Mouse (Mus musculus): Measurements from ENCODE around the gene Reg3a. TPM values are rescaled to one million over a fixed set of nuclear protein-coding genes. Genes with fewer than 3 reads are reported as not detected.
"Not testable (repeated sequence)": the region's sequence is repeated elsewhere in the genome, so short reads cannot be mapped to it uniquely, and the experiment has no call there.

The Reg3a gene
- total and polyA plus RNA-seq, 3 experiments = not detected

DNA sequence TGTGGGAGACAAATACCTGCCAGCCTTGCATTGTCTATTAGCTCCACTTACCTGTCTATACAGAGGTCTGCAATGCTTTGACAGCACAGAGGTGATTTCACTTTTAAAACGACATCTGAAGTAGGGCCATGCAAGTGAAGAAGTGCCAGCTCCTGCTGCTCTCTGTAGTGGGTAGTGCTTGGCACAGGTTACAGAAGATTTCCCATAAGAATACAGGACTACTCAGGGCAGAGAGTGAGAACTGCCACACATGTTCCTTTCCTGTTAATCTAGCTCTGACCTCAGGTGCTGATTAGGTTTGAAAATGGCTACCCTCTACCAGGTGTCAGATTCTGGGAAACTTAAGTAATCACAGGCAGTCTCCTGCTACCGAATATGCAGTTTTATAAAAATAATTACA is 1.7 kb upstream of the Reg3a start, which contains the start of gene Reg3d:
Gene Reg3d (minus strand): TSS at position 101 of the 400 bp plus-strand sequence.
- no peaks in the 10 kb centered on the region for H3K27me3 ChIP-seq (replicated peaks)
- H3K4me1 ChIP-seq (ENCODE audit: control insufficient read depth in 1 of 2, insufficient read depth in 2 of 2) = no peaks in the 10 kb centered on the region
- DNase-seq (ENCODE audit: extremely low read depth) = no peak
- H3K27ac ChIP-seq (ENCODE audit: insufficient read depth, low read depth) = no peak within 1 kb of the TSS
- H3K79me2 ChIP-seq (replicated peaks; ENCODE audit: control insufficient read depth, extremely low read depth, insufficient read depth, poor library complexity, severe bottlenecking) = no peaks in the 10 kb centered on the region
- H3K4me3 ChIP-seq (replicated peaks in 1 of 3; ENCODE audit: low read depth in 2 of 3, low read length in 2 of 3, poor library complexity in 1 of 3) = no peak within 1 kb of the TSS
- H3K4me2 ChIP-seq (ENCODE audit: insufficient read depth, low read depth, poor library complexity, severe bottlenecking) = no peak within 1 kb of the TSS
- in situ Hi-C loops (cut with MboI; ENCODE audit: low pct_ligation_motif_present, low pct_unique_long_range_greater_than_20kb, low sequenced_read_pairs) = no loop called here
- no peaks in the 10 kb centered on the region for H3K36me3 ChIP-seq (replicated peaks in 1 of 2; ENCODE audit: control insufficient read depth in 1 of 2, insufficient read depth in 1 of 2, low read length in 1 of 2)
- H3K9ac ChIP-seq (ENCODE audit: insufficient read depth, low read depth) = no peak within 1 kb of the TSS
- H3K9me3 ChIP-seq (replicated peaks; ENCODE audit: low read length) = peaks cover 69% of the 10 kb centered on the region
- TF ChIP-seq JUND (conservative IDR thresholded peaks at IDR 0.05; ENCODE audit: low read depth, low read length) (no peak), MAFK (IDR thresholded peaks at IDR 0.05; ENCODE audit: insufficient replicate concordance, low read length) (no peak), SMC3 (IDR thresholded peaks at IDR 0.05; ENCODE audit: low read depth, low read length) (no peak), RCOR1 (conservative IDR thresholded peaks at IDR 0.05; ENCODE audit: low read depth, low read length) (no peak), CTCF (conservative IDR thresholded peaks at IDR 0.05 in 1 of 2, IDR thresholded peaks at IDR 0.05 in 1 of 2; ENCODE audit: low read depth in 2 of 2, low read length in 2 of 2) (no peak), GABPA (IDR thresholded peaks at IDR 0.05; ENCODE audit: insufficient replicate concordance, low read depth, low read length) (no peak), HCFC1 (IDR thresholded peaks at IDR 0.05; ENCODE audit: low read depth, low read length) (no peak), E2F4 (IDR thresholded peaks at IDR 0.05; ENCODE audit: insufficient replicate concordance, low read depth, low read length) (no peak), NELFE (IDR thresholded peaks at IDR 0.05; ENCODE audit: low read depth, low read length) (no peak), IRF4 (IDR thresholded peaks at IDR 0.05; ENCODE audit: low read depth, low read length) (no peak)
- dilution Hi-C loops (cut with MboI; ENCODE audit: extremely low pct_ligation_motif_present, extremely low pct_unique_long_range_greater_than_20kb, low sequenced_read_pairs) = no loop called here

GRCm38 (mm10) chr6:78385609-78386008 is 5.1 kb downstream of the Reg3a start:
- peaks cover 41% of the 10 kb centered on the region for H3K9me3 ChIP-seq (replicated peaks; ENCODE audit: low read length)
- in situ Hi-C loops (cut with MboI; ENCODE audit: low pct_ligation_motif_present, low pct_unique_long_range_greater_than_20kb, low sequenced_read_pairs) (no loop called here), dilution Hi-C loops (cut with MboI; ENCODE audit: extremely low pct_ligation_motif_present, extremely low pct_unique_long_range_greater_than_20kb, low sequenced_read_pairs) (no loop called here)
- TF ChIP-seq PAX5 (IDR thresholded peaks at IDR 0.05; ENCODE audit: low read length) (no peak), SIN3A (IDR thresholded peaks at IDR 0.05; ENCODE audit: low read length) (no peak), RAD21 (IDR thresholded peaks at IDR 0.05; ENCODE audit: low read depth, low read length) (no peak), CHD2 (IDR thresholded peaks at IDR 0.05; ENCODE audit: low read length) (no peak), ETS1 (conservative IDR thresholded peaks at IDR 0.05; ENCODE audit: low read depth, low read length) (no peak), MXI1 (IDR thresholded peaks at IDR 0.05; ENCODE audit: low read depth, low read length) (no peak), POLR2AphosphoS2 (IDR thresholded peaks at IDR 0.05; ENCODE audit: low read depth, low read length) (no peak), MAFK (IDR thresholded peaks at IDR 0.05; ENCODE audit: insufficient replicate concordance, low read length) (no peak), JUN (IDR thresholded peaks at IDR 0.05; ENCODE audit: insufficient read depth, low read depth, low read length) (no peak), TCF12 (IDR thresholded peaks at IDR 0.05; ENCODE audit: low read depth, low read length) (no peak), ELF1 (IDR thresholded peaks at IDR 0.05; ENCODE audit: low read depth, low read length) (no peak), CTCF (conservative IDR thresholded peaks at IDR 0.05 in 1 of 2, IDR thresholded peaks at IDR 0.05 in 1 of 2; ENCODE audit: low read depth in 2 of 2, low read length in 2 of 2) (no peak), TBP (conservative IDR thresholded peaks at IDR 0.05; ENCODE audit: low read depth, low read length) (no peak), NRF1 (IDR thresholded peaks at IDR 0.05; ENCODE audit: low read depth, low read length) (no peak), JUND (conservative IDR thresholded peaks at IDR 0.05; ENCODE audit: low read depth, low read length) (no peak), USF1 (IDR thresholded peaks at IDR 0.05; ENCODE audit: low read depth, low read length) (no peak), MEF2A (IDR thresholded peaks at IDR 0.05; ENCODE audit: borderline replicate concordance, low read depth, low read length) (no peak), BHLHE40 (IDR thresholded peaks at IDR 0.05; ENCODE audit: low read depth, low read length) (no peak), ZKSCAN1 (IDR thresholded peaks at IDR 0.05; ENCODE audit: borderline replicate concordance, low read depth, low read length) (no peak), EP300 (IDR thresholded peaks at IDR 0.05; ENCODE audit: low read length) (no peak)
- no peak overlapping the region for H3K4me2 ChIP-seq (ENCODE audit: insufficient read depth, low read depth, poor library complexity, severe bottlenecking)
- no peaks in the 10 kb centered on the region for H3K79me2 ChIP-seq (replicated peaks; ENCODE audit: control insufficient read depth, extremely low read depth, insufficient read depth, poor library complexity, severe bottlenecking)
- H3K4me1 ChIP-seq (ENCODE audit: control insufficient read depth in 1 of 2, insufficient read depth in 2 of 2) = no peaks in the 10 kb centered on the region
- no peak overlapping the region for H3K27ac ChIP-seq (ENCODE audit: insufficient read depth, low read depth)
- H3K36me3 ChIP-seq (replicated peaks in 1 of 2; ENCODE audit: control insufficient read depth in 1 of 2, insufficient read depth in 1 of 2, low read length in 1 of 2) = no peaks in the 10 kb centered on the region
- no peak for DNase-seq (ENCODE audit: extremely low read depth)
- H3K4me3 ChIP-seq (replicated peaks in 1 of 3; ENCODE audit: low read depth in 2 of 3, low read length in 2 of 3, poor library complexity in 1 of 3) = no peak overlapping the region
- no peaks in the 10 kb centered on the region for H3K27me3 ChIP-seq (replicated peaks)
- H3K9ac ChIP-seq (ENCODE audit: insufficient read depth, low read depth) = no peak overlapping the region

- H3K9ac ChIP-seq (ENCODE audit: insufficient read depth, low read depth); dilution Hi-C loops (cut with MboI; ENCODE audit: extremely low pct_ligation_motif_present, extremely low pct_unique_long_range_greater_than_20kb, low sequenced_read_pairs); H3K27ac ChIP-seq (ENCODE audit: insufficient read depth, low read depth); H3K4me1 ChIP-seq (ENCODE audit: control insufficient read depth in 1 of 2, insufficient read depth in 2 of 2); H3K4me2 ChIP-seq (ENCODE audit: insufficient read depth, low read depth, poor library complexity, severe bottlenecking); DNase-seq (ENCODE audit: extremely low read depth); H3K27me3 ChIP-seq (replicated peaks); H3K79me2 ChIP-seq (replicated peaks; ENCODE audit: control insufficient read depth, extremely low read depth, insufficient read depth, poor library complexity, severe bottlenecking); H3K4me3 ChIP-seq (replicated peaks in 1 of 3; ENCODE audit: low read depth in 2 of 3, low read length in 2 of 3, poor library complexity in 1 of 3); in situ Hi-C loops (cut with MboI; ENCODE audit: low pct_ligation_motif_present, low pct_unique_long_range_greater_than_20kb, low sequenced_read_pairs); H3K36me3 ChIP-seq (replicated peaks in 1 of 2; ENCODE audit: control insufficient read depth in 1 of 2, insufficient read depth in 1 of 2, low read length in 1 of 2): not testable (repeated sequence)
- peaks cover 10% of the 10 kb centered on the region for H3K9me3 ChIP-seq (replicated peaks; ENCODE audit: low read length)
Observed at GRCm38 (mm10) chr6:78395323-78395722, 14.8 kb downstream of the Reg3a start, which contains the start of gene Reg2. Gene Reg2, plus strand, starts transcription at chr6:78395623.

Data from CH12.LX (cell line).